Mouse (Mus musculus): ENCODE measurements at regions not wholly inside any gene's neighbourhood (a gene's known extent, or its start where the extent isn't known, plus 50 kb on each side); places are given as distances from the start of the nearest gene placed in this dataset.

GRCm38 (mm10) chr5:82472146-82472545 is 882.8 kb downstream of the Tecrl start:
- no peak for DNase-seq
- intact Hi-C loops (cut with DNase I; ENCODE audit: low total_unique reads) = no loop called here

- DNase-seq = no peak
- intact Hi-C loops (cut with DNase I; ENCODE audit: low total_unique reads) = no loop called here
These were observed 890.7 kb downstream of the Tecrl start for GRCm38 (mm10) chr5:82464272-82464671.

- intact Hi-C loops (cut with DNase I; ENCODE audit: low total_unique reads) = no loop called here
These were observed 913.7 kb downstream of the Tecrl start for GRCm38 (mm10) chr5:82441288-82441687.

GRCm38 (mm10) chr5:82440126-82440525 is 914.9 kb downstream of the Tecrl start:
- DNase-seq = no peak
- intact Hi-C loops (cut with DNase I; ENCODE audit: low total_unique reads) = no loop called here

More at GRCm38 (mm10) chr5:82441288-82441687, 913.7 kb downstream of the Tecrl start:
- DNase-seq = no peak

GRCm38 (mm10) chr5:82420396-82420795 is 934.6 kb downstream of the Tecrl start:
- DNase-seq = no peak
- intact Hi-C loops (cut with DNase I; ENCODE audit: low total_unique reads) = no loop called here

GRCm38 (mm10) chr5:82396632-82397234 is 958.3 kb downstream of the Tecrl start:
- no peak for DNase-seq

GRCm38 (mm10) chr5:82361624-82362023 is 993.4 kb downstream of the Tecrl start:
- DNase-seq = no peak
- intact Hi-C loops (cut with DNase I; ENCODE audit: low total_unique reads) = no loop called here

More at GRCm38 (mm10) chr5:82396632-82397234, 958.3 kb downstream of the Tecrl start:
- intact Hi-C loops (cut with DNase I; ENCODE audit: low total_unique reads) = no loop called here

- DNase-seq = no peak
- intact Hi-C loops (cut with DNase I; ENCODE audit: low total_unique reads) = no loop called here
These were observed 998.7 kb downstream of the Tecrl start for GRCm38 (mm10) chr5:82356336-82356735.

- intact Hi-C loops (cut with DNase I; ENCODE audit: low total_unique reads) = no loop called here
- DNase-seq = no peak
These were observed 1003.9 kb downstream of the Tecrl start for GRCm38 (mm10) chr5:82351089-82351488.

GRCm38 (mm10) chr5:82346672-82347071 is 1008.3 kb downstream of the Tecrl start:
- peak; percentile 15 for DNase-seq
- intact Hi-C loops (cut with DNase I; ENCODE audit: low total_unique reads) = no loop called here

GRCm38 (mm10) chr5:82324354-82324753 is 1030.6 kb downstream of the Tecrl start:
- intact Hi-C loops (cut with DNase I; ENCODE audit: low total_unique reads) = no loop called here
- no peak for DNase-seq

- no peak for DNase-seq
- intact Hi-C loops (cut with DNase I; ENCODE audit: low total_unique reads) = no loop called here
These were observed 1035.2 kb downstream of the Tecrl start for GRCm38 (mm10) chr5:82319709-82320333.

- no peak for DNase-seq
- intact Hi-C loops (cut with DNase I; ENCODE audit: low total_unique reads) = no loop called here
These were observed 1042.9 kb downstream of the Tecrl start for GRCm38 (mm10) chr5:82312054-82312453.

- DNase-seq = no peak
- intact Hi-C loops (cut with DNase I; ENCODE audit: low total_unique reads) = no loop called here
These were observed 1066.7 kb downstream of the Tecrl start for GRCm38 (mm10) chr5:82288069-82288845.

- intact Hi-C loops (cut with DNase I; ENCODE audit: low total_unique reads) = no loop called here
- no peak for DNase-seq
These were observed 1101.5 kb downstream of the Tecrl start for GRCm38 (mm10) chr5:82253356-82254104.

- no peak for DNase-seq
- intact Hi-C loops (cut with DNase I; ENCODE audit: low total_unique reads) = no loop called here
These were observed 1128.7 kb downstream of the Tecrl start for GRCm38 (mm10) chr5:82226329-82226728.

GRCm38 (mm10) chr5:82223622-82224021 is 1131.4 kb downstream of the Tecrl start:
- intact Hi-C loops (cut with DNase I; ENCODE audit: low total_unique reads) = no loop called here
- no peak for DNase-seq

- intact Hi-C loops (cut with DNase I; ENCODE audit: low total_unique reads) = no loop called here
- DNase-seq = no peak
These were observed 1151.4 kb downstream of the Tecrl start for GRCm38 (mm10) chr5:82203606-82204005.

Measured in gastrocnemius, postnatal 14 days (tissue).